Mouse (Mus musculus): Measurements from ENCODE around the gene St6galnac1.

Gene St6galnac1

GRCm38 (mm10) chr11:116729276-116730008 is 45.9 kb downstream of the St6galnac1 start:
- no peak for DNase-seq (ENCODE audit: low read depth in 2 of 2, low spot score in 2 of 2)

- no peak for DNase-seq (ENCODE audit: low read depth in 2 of 2, low spot score in 2 of 2)
Observed at GRCm38 (mm10) chr11:116726156-116726555, 49.2 kb downstream of the St6galnac1 start.

- no peak for DNase-seq (ENCODE audit: low read depth in 2 of 2, low spot score in 2 of 2)
Observed at GRCm38 (mm10) chr11:116725031-116725948, 50.0 kb downstream of the St6galnac1 start.

GRCm38 (mm10) chr11:116723064-116723463 is 52.2 kb downstream of the St6galnac1 start:
- DNase-seq (ENCODE audit: low read depth in 2 of 2, low spot score in 2 of 2), result no peak

- DNase-seq (ENCODE audit: low read depth in 2 of 2, low spot score in 2 of 2), result no peak
Observed at GRCm38 (mm10) chr11:116721548-116722271, 53.6 kb downstream of the St6galnac1 start.

DNA sequence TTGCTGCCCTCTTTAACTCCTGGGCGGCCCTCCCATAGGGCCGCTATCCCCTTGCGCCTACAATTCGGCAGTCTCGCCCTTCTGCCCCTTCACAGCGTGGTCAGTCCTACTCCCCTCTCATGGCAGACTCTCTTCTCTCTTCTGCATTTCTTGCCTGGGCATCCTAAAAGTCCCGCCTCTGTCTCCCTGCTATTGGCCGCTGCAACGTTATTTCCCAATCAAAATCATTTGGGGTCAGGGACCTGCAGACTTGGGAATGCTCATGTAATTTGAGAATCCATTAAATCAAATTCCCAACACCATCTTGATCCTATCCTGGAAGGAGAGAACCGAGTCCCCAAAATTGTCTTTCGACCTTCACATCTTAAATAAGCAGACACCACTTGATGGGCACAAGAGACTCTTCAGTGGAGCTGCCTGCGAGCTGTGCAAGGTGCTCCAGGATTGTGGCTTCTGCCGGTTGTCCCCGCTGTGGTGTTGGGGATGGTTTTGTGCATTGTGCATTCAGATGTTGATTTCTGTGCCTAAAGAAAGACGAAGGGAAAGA is 54.9 kb downstream of the St6galnac1 start:
- no peak for DNase-seq (ENCODE audit: low read depth in 2 of 2, low spot score in 2 of 2)
